Mouse (Mus musculus) splenic B cell, adult 2 months (primary cell): ENCODE results near the gene Col16a1.

Source experiments
- DNase-seq: peaks from one replicate; pipeline ENCODE4 v3.0.0-alpha.2; 2011; ENCODE audit warnings: low read depth, low spot score
- H3K27me3 ChIP-seq: 2 replicates; pipeline ENCODE4 v1.6.1; 2012; ENCODE audit warnings: mild to moderate bottlenecking, low read length, moderate library complexity, mixed read lengths; ENCODE audit not compliant: control insufficient read depth, poor library complexity, insufficient read depth, severe bottlenecking
- H3K36me3 ChIP-seq: 2 replicates; pipeline ENCODE4 v1.6.1; 2012; ENCODE audit warnings: mild to moderate bottlenecking, low read length, moderate library complexity, mixed read lengths; ENCODE audit not compliant: control insufficient read depth, poor library complexity, insufficient read depth, severe bottlenecking

Gene Col16a1

GRCm38 (mm10) chr4:130085246-130085820 lies 37.7 kb downstream of the Col16a1 start:
- Histone ChIP-seq H3K27me3 (no peaks in the 10 kb centered on the region), H3K36me3 (no peaks in the 10 kb centered on the region)
- DNase-seq: no peak

- H3K36me3 ChIP-seq: no peaks in the 10 kb centered on the region
- peak; percentile 89 for DNase-seq
- H3K27me3 ChIP-seq: no peaks in the 10 kb centered on the region
These were observed 39.7 kb downstream of the Col16a1 start for GRCm38 (mm10) chr4:130087293-130087692.

- DNase-seq: no peak
- Histone ChIP-seq H3K36me3 (no peaks in the 10 kb centered on the region), H3K27me3 (no peaks in the 10 kb centered on the region)
These were observed 47.5 kb downstream of the Col16a1 start for GRCm38 (mm10) chr4:130095137-130095536.

GRCm38 (mm10) chr4:130101183-130101582 lies 53.5 kb downstream of the Col16a1 start:
- Histone ChIP-seq H3K36me3 (no peaks in the 10 kb centered on the region), H3K27me3 (no peaks in the 10 kb centered on the region)
- no peak for DNase-seq

GRCm38 (mm10) chr4:130102111-130102651 lies 54.5 kb downstream of the Col16a1 start, which contains the start of gene Pef1:
Gene Pef1, plus strand, starts transcription at chr4:130102558.
- DNase-seq: no peak
- no peaks in the 10 kb centered on the region for H3K27me3 ChIP-seq
- H3K36me3 ChIP-seq: no peaks in the 10 kb centered on the region

GRCm38 (mm10) chr4:130103632-130104031 lies 56.0 kb downstream of the Col16a1 start:
- Histone ChIP-seq H3K36me3 (no peaks in the 10 kb centered on the region), H3K27me3 (no peaks in the 10 kb centered on the region)
- DNase-seq: peak; percentile 26

GRCm38 (mm10) chr4:130104584-130104983 lies 56.9 kb downstream of the Col16a1 start:
- no peaks in the 10 kb centered on the region for H3K27me3 ChIP-seq
- DNase-seq: no peak

GRCm38 (mm10) chr4:130107065-130107443 lies 59.4 kb downstream of the Col16a1 start:
- H3K27me3 ChIP-seq: no peaks in the 10 kb centered on the region
- no peak for DNase-seq
- no peaks in the 10 kb centered on the region for H3K36me3 ChIP-seq

More at GRCm38 (mm10) chr4:130104584-130104983, 56.9 kb downstream of the Col16a1 start:
- H3K36me3 ChIP-seq: no peaks in the 10 kb centered on the region

GRCm38 (mm10) chr4:130107444-130108131 lies 59.9 kb downstream of the Col16a1 start:
- no peaks in the 10 kb centered on the region for H3K36me3 ChIP-seq
- peak; percentile 99 for DNase-seq
- H3K27me3 ChIP-seq: no peaks in the 10 kb centered on the region

GRCm38 (mm10) chr4:130108929-130109328 lies 61.3 kb downstream of the Col16a1 start:
- no peak for DNase-seq
- no peaks in the 10 kb centered on the region for H3K27me3 ChIP-seq

GRCm38 (mm10) chr4:130109666-130110065 lies 62.0 kb downstream of the Col16a1 start:
- Histone ChIP-seq H3K36me3 (no peaks in the 10 kb centered on the region), H3K27me3 (no peaks in the 10 kb centered on the region)
- DNase-seq: no peak

More at GRCm38 (mm10) chr4:130108929-130109328, 61.3 kb downstream of the Col16a1 start:
- H3K36me3 ChIP-seq: no peaks in the 10 kb centered on the region

- Histone ChIP-seq H3K36me3 (no peaks in the 10 kb centered on the region), H3K27me3 (no peaks in the 10 kb centered on the region)
- DNase-seq: no peak
These were observed 62.5 kb downstream of the Col16a1 start for GRCm38 (mm10) chr4:130110091-130110490.

- Histone ChIP-seq H3K27me3 (no peaks in the 10 kb centered on the region), H3K36me3 (no peaks in the 10 kb centered on the region)
- no peak for DNase-seq
These were observed 64.7 kb downstream of the Col16a1 start for GRCm38 (mm10) chr4:130112299-130112698.

- no peak for DNase-seq
- Histone ChIP-seq H3K36me3 (no peaks in the 10 kb centered on the region), H3K27me3 (no peaks in the 10 kb centered on the region)
These were observed 65.1 kb downstream of the Col16a1 start for GRCm38 (mm10) chr4:130112732-130113131.

- Histone ChIP-seq H3K27me3 (no peaks in the 10 kb centered on the region), H3K36me3 (peaks cover 11% of the 10 kb centered on the region)
- DNase-seq: no peak
These were observed 73.1 kb downstream of the Col16a1 start for GRCm38 (mm10) chr4:130120752-130121151.
